Mouse (Mus musculus) T-helper 1 cell (primary cell): Measurements from ENCODE around the gene Fam71d.

Experiments used
- in situ Hi-C: fragments of 300-600 bp; cut with MboI, MseI; formaldehyde crosslinking; loops from one replicate; pipeline ENCODE4 v1.15.1; 2025; ENCODE audit warnings: high pct_unique_total_duplicates

The Fam71d gene

GRCm38 (mm10) chr12:78769031-78769713 is 77.8 kb downstream of the Fam71d start:
- in situ Hi-C loops: no loop called here

- in situ Hi-C loops: no loop called here
These were observed 81.9 kb downstream of the Fam71d start for GRCm38 (mm10) chr12:78773211-78773610.

GRCm38 (mm10) chr12:78777916-78778315 is 86.6 kb downstream of the Fam71d start:
- in situ Hi-C loops: no loop called here

- in situ Hi-C loops: no loop called here
These were observed 87.2 kb downstream of the Fam71d start for GRCm38 (mm10) chr12:78778423-78779067.
